Mouse (Mus musculus) activated CD4-positive, CD25-positive, alpha-beta regulatory T cell, adult 4 months (primary cell): ENCODE data around the gene Immt. TPM values are rescaled to one million over a fixed set of nuclear protein-coding genes. Genes with fewer than 3 reads are reported as not detected.
"Not testable (repeated sequence)": the region's sequence is repeated elsewhere in the genome, so short reads cannot be mapped to it uniquely, and the experiment has no call there.

Source experiments
- ATAC-seq: one replicate; pipeline ENCODE4 v1.8.0; 2017
- polyA plus RNA-seq, 2 experiments: library from polyadenylated mRNA; unstranded; fragments of 100-300 nt; shearing (Covaris generic); gene quantifications; one replicate each; pipeline ENCODE4 v1.2.1; 2017

The Immt gene
- 100 to 1,000 TPM; 110 to 119 TPM for polyA plus RNA-seq

DNA sequence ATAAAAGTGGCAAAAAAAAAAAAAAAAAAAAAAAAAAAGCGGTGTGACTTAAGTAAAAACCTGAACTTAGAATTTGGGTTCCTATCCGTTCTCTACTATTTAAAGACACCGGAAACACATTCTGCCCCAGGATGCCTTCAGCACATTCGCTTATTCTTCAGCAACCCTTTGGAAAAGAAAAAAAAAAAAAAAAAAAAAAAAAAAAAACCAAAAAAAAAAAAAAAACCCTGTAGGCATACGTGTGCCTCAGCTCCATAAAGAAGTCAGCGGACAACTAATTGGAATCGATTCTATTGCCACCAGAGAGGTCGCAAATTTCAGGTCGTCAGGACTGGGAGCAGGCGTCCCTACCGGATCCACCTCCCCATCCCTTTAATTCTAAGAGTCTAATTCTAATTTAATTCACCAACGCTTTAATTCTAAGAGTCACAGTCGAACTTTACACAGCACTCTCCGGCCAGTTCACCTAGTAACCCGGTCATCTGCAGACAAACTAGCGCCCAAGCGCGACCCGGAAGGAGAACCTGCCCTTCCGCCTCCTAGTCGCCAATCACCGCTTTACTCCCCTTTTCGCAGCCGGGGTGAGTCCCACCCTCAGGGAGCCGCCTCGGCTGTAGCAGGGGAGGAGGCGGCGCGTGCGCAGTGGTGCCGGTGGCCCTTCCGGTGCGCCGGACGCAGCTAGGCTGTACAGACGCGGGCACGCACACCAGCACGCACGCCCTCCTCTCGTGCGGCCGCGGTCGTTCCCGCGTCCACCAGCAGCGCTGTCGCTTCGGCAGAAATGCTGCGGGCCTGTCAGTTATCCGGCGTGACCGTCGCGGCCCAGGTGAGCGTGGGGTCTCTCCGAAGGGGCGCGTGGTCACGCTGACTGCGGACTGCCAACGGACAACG lies at the start of gene Immt:
Gene Immt (plus strand): TSS at position 642 of the 891 bp plus-strand sequence.
- peak; percentile 83 for ATAC-seq

DNA sequence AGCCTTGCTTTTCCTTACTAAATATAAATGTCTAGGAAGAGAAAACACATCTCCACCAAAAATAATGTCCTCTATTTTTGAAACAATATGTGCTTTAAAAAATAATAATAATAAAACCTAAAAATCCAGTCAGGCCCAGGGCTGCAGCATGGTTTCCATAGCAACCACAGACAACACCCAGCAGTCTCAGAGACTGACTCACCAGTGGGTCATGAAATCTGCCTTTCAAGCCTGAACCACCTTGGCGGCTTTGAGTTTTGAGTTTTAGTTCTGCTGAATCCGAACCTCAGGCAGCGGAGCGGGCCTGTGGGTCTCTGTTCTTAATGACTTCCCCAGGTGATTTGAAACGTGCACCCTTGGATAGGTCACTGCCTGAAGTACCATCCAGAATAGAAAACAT lies 48.0 kb upstream of the Immt start:
- no peak for ATAC-seq

DNA sequence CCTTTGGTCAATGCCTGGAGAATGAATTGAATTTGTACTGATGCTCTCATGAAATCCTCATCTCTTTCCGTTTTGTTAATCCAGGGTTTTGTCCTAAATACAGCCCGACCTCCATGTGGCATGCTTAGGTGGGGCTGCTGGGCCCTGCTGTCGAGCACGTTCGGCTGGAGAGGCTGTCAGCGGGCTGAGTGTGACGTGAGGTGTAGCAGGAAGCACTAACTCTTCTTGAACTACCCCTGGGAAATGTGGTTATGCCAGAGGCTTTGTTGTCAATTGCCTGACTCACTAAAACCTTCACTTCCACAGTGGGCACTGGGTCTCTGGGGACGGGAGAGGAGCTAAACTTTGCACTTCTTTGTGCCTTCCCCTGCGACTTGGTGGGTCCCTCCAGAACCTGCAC lies 42.8 kb upstream of the Immt start:
- no peak for ATAC-seq

DNA sequence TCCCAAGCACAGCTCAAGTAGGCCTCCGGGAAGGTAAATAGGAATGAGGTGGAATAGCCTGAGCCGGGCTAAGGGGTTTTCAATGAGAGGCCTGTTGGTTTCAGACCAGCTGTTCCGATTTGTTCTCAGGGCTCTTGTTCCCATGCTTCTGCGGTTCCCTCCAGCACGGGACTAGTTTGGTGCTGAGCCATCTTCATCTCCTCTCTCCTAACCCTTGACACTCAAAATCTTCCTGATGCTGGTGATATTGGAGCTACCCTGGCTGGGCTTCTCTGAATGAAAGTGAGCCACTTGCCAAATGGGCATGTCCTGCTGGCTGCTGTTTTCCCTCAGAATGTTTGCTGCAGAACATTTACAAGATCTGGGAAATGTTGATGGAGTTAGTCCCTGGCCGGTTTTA lies 39.4 kb upstream of the Immt start:
- no peak for ATAC-seq

DNA sequence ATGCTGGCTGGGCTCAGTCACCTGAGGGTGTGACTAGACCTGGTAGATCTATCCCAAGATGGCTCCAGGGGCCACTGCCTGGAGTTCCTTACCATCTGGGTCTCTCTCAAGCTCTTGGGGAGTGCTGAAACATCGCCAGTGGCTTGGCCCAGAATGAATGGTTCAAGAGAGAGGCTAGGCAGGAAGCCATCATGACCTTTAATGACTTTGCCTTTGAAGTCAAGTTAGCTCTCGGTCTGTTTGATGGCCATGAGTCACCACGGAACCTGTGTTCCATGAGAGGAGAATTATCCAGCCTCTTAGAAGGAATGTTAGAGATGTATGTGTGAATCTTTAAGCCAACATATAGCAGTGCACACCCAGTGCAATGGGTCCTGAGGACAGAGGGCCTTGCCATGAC lies 31.7 kb upstream of the Immt start:
- no peak for ATAC-seq

DNA sequence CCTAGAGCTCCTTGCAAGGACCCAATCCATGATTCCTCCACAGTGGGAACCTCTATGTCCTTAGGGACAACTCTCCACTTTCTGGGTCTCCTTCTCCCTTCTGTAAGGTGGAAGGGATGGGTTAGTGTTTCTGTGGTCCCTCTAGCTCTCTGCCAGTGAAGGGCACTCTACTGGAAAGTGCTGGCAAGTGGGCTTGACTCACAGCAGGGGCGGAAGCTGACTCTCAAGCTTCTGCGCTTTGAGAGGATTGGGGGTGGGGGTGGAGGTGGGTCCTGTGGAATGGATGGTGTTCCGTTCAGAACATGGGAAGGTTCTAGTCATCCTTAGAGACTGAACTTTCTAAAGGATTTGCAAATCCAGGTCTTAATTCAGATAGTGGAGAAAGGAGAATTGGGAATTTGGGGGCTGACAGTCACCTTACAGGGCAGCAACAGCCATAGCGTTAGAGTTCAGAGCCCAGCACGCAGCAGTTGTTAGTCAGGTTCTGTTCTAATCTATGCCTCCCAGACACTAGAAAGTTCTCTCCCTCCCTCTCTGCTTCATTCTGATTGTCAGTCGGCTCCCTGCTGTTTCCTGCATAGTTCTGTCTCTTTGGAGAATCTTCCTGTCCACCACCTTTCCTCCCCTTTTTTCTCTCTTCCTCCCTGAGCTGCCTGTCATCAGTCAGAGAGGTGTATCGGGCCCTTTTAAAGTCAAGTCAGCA lies 30.0 kb upstream of the Immt start:
- ATAC-seq, result no peak

DNA sequence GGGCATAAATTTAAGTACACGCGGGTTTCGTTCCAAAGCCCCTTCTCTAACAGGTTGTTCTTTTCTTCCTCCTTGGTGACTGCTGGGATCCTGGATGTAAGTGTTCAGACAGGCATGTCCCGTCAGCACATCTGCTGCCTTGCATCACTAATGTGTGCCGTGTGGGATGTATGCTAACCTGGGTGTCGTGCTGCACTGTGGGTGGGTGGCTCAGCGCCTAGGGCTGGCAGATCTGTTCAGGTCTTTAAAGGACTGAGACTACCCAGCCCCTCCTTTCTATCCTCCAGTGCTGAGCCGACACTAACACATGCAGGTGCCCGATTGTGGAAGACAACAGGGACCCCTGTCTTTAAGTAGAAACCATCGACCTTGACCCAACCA lies 29.4 kb upstream of the Immt start:
- no peak for ATAC-seq

DNA sequence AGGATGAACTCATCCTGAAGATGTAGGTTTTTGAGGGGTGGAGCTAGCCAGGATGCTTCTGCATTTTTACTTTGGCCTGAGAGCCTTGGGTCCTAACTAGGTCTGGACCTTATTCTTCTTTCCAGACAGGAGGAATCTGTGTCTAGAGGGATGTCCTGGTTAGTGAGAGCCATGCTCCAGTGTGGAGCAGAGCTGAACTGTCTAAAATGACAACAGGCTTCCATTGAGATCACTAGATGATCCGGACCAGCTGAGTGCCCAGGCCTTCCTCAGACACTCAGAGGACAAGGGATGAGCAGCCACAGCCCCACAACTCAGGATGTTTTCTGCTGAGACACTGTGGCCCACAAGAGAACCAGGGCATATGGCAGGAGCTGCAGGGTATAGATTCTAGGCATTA lies 27.5 kb upstream of the Immt start:
- ATAC-seq, result no peak

DNA sequence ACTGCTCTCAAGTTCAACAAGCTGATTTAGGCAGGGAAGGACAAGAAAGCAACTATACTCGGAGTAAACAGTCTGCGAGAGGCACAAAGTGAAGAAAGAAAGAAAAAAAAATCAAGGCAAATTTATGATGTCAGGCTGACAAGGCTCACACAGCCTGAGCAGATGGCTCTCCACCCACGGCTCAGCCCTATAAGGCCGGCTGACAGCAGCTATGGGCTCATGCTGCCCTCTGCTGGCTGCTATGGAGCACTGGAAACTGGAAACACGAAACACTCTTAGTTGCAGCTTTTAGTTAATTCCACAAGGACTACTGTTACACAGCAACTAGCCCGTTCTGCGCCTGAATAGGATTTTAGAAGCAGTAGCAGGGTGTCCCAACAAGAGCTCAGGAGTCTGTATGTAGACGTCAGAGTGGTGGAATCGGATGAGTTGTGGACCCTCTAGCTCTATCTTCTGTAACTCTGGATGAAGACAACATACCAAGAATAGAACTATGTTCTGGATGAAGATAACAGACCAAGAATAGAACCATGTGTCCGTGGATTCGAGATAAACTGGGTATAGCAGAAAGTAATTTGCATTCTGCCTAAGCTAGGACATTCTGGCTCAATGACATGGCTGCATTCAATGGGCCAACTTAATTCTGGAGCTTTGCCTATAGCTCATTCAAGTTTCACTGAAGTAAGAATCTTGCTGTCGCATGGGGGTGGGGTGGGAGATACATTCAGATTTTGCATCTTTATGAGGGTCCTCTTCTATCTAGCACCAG lies 26.9 kb upstream of the Immt start:
- peak; percentile 90 for ATAC-seq

DNA sequence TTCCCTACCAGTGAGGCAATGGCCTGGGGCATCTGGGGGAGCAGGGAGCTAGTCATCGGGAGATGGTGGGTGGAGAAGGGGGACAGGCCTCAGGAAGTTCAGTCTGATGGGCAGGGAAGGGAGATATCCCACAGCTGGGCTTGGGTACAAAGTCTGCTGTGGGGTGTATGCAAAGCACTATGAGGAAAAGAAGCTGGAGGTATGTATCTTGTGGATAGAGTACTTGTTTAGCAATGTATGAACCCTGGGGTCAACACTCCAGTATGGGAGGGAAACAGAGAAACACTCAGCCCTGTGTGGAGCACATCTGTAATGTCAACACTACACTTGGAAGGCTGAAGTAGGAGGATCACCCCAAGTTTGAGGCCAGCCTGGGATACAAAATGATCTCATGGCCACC lies 24.4 kb upstream of the Immt start:
- ATAC-seq, result no peak

DNA sequence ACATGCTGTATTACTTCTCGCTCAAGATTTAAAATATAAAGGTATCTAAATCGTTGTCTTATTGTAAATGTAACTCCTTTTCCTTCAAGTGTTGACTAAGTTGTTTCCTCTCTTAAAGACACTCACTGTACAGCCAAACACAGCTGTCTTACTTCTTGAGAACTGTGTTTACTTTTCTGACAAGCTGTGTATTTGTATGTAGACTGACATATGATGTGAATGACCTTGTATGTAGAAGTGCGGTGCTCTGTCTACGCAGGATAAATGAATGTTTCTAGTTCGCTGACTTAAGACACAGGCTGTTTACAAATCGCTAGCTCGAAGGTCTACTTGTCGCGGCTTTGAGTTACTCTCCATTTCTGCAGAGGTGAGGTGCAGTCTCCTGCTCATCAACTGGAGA lies 21.2 kb upstream of the Immt start:
- ATAC-seq, result no peak

DNA sequence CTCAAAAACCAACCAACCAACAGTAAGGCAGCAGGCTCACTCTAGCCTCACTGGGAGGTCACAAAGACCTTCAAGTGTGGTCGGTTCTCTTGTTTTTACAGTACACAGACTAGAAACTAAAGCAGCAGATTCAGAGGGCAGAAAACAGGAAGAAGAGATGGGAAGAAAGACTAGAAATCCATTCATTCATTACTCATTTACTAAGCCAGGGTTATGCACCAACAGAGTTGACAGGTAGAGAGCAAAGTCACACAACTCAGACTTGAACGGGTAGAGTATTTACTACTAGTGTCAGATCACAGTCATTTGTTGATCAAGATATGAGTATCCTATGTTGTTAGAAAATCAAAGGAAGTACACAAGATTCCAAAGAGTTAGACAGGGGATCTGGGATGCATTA lies 18.3 kb upstream of the Immt start:
- ATAC-seq, result no peak

DNA sequence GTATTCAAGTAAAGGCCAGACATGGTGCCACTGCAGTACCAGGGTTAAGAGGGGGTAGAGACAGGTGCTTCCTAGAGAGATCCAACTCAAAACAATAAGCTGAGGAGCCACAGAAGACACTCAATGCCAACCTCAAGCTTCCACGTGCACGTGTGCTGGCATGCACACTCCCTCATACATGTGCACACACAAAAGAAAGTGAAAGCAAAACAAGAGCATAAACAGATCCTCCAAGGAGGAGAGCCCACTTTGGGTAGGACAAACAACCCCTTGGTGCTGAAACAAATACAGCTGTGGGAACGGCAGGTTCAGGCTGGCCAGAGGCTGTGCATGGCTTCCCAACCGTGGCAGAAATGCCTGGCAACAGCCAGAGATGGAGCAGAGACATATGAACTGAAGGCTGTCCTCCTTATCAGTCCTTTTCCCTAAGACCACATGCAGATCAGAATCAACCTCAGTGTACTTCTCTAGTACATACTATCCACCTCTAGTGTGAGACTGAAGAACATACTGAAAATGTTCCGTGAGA lies 11.3 kb upstream of the Immt start:
- ATAC-seq, result no peak

DNA sequence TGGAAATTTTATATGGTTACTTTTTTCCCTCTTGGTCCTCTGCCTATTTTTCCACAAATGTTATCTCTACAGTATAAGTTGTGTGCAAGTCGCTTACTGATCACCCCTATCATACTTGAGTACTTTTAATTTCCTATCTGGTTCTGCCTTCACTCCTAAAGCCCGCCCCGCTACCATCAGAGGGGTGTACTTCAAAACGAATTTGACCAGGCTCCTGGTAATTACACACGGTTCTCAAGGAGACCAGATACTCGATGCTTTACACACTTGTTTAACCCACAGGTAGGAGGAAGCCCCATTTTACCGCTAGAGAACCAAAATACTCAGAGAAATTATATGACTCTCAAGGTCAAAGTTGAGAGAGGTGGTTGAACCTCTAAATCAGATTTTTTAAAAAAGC lies 8.0 kb upstream of the Immt start:
- no peak for ATAC-seq

DNA sequence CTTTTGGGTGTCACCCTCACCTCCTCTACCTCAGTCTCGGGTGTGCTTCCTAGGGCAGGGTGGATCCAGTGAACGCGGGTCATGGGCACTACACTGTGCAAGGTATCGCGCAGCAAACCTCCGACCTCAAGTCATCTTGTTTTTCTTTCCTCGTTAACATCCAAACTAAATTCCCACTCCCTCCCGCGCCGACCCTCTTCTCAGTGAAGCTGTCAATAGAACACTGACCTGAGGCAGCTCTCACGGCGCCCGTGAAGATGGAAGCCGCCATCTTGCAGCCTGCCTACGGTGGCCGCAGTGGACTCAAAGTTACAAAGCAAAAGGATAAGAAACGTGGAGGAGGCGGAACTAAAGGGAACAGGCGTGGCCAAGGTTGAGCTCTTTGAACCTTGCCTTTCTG lies 7.6 kb upstream of the Immt start:
- ATAC-seq, result peak; percentile 97

DNA sequence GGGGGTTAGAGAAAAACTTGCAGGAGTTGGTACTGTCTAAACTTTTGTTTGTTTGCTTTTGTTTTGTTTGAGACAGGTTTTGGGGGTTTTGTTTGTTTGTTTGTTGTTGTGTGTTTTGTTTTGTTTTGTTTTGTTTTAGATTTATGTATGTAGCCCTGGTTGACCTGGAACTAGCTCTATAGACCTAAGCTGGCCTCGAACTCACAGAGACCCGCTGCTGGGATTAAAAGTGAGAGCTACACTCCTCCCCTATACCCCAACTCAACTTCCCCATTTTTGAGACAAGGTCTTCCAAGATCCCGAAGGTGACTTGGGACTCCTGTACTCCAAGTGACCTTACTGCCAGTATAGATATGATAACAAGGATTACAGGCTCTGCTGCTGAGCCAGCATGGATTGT lies 7.2 kb upstream of the Immt start:
- no peak for ATAC-seq

DNA sequence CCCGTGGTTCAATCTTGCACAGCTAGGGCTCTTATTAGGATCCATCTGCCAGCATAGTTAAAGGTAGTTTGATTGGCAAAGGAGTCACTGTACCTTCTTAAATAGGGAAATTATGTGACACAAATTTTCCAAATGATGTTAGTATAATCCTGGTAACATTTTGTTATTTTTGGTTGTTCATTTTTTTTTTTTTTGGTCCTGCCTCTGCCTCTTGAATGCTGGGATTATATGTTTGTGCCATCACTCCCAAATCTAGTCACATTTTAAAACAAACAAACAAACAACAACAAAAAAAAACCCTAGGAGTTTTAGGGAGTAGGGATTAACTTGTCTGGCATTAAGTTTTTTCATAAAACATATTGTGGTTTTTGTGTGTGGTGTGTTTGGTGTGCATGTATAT lies 4.3 kb upstream of the Immt start, which contains the start of gene Mrpl35:
Gene Mrpl35 (minus strand): TSS at position 101 of the 400 bp plus-strand sequence.
- ATAC-seq, result no peak

DNA sequence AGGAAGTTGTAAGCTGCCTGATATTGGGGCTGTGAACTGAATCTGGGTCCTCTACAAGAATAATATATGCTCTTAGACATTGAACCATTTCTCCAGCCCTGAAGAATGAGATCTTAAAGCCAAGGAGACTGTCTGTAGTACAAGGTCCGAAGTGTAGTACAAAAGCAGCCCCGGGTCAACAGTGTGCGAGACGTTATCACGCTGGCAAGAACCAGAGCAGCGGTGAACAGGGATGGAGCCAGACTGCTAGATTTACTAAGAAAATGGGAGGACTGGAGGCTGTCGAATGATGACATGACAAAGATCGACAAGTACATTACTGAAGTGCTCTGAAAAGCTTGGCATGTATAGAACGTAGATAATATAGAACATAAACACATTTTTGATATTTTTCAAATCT lies 1.4 kb upstream of the Immt start:
- ATAC-seq, result no peak

DNA sequence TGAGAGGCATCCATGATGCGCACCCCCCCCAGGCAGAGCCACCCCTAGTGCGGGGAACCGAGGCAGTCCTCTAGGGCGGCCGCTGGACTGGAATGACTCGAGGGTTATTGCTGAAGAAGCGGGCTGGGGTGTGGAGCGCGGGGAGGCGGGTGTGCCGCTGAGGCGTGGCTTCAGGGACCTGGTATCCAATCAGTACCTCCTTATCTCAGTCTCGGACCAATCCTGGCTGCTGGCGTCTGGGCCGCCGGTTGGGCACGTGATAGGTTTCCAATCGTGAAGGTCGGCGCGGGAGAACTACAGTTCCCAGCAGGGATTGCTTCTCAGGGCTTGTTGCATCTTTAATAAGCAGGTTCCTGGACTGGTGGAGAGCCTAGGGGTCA lies 440 bp downstream of the Immt start:
- ATAC-seq, result peak; percentile 97

DNA sequence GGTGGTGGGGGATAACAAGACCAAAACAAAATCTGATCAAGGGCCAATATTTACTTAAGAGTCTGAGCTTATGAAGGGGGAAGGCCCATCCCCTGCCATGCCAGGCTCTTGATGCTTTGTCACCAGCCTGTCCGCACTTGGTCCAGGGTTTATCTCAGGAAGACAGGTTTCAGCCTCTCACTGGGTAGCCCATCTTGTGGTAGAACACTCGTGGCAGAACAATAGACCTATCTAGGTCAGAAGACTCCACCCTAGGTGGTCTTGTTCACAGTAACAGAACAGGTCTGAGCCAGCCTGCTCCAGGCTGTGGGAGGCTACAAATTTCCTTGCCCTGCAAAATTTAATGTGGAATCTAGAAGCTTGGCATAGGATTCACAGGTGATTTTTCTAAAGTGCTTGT lies 5.7 kb downstream of the Immt start:
- ATAC-seq, result no peak

DNA sequence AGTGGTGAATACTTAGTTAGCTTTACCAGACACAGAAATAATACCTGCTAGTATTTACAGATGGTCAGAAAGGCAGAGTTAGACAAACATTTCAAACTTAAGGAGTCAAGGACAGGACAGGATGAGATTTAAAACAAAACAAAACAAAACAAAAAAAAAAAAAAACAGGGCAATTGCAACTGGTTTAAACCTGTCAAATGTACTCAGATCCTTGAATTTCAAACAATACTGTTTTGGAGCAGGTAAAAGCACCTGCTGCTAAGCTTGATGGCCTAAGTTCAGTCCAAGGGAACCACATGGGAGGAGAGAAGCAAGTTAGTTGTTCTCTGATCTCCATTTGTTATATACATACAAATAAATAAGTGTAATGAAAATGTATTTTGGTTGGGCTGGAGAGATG lies 8.7 kb downstream of the Immt start:
- ATAC-seq, result no peak

DNA sequence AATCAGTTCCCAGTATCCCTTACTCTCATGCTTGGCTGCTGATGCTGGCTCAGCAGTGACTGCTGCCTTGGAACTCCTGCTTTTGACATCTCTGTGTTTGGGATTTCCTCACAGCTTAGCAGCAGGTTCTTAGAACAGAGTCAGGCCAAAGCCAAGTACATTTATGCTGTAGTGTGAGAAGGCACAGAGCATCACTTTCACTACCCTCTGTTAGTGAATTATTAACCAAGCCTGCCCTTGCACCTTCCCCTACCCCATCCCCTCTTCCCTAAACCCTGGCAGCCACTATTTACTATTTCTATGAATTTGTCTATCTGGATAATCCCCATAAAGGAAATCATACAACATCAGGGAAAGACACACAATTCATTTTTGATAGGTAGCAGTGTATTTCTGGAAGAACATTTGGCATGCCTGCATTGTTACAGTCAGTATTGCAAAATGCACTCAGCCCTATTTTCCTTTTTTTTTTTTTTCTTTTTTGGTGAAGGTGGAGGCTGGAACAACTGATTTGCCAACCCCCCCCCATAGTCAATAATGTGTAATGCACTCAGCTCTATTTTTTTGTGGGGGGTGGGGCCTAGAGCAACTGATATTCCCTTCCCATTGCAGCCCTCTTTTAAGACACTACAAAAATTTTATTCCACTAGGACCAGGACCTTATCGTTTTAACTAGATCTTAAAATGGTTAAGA lies 9.6 kb downstream of the Immt start:
- no peak for ATAC-seq

DNA sequence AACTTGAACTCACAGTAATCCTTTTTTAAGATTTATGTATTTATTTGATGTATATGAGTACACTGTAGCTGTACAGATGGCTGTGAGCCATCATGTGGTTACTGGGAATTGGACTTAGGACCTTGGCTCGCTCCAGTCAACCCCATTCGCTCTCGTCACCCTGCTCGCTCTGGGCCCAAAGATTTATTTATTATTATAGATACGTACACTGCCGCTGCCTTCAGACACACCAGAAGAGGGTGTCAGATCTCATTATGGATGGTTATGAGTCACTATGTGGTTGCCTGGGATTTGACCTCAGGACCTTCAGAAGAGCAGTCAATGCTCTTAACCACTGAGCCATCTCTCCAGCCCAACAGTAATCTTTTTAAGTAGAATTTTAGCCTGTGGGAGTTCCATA lies 15.8 kb downstream of the Immt start:
- ATAC-seq, result not testable (repeated sequence)
